ENCODE assay signal across 8 mouse cellular contexts in the genomic region with DNA sequence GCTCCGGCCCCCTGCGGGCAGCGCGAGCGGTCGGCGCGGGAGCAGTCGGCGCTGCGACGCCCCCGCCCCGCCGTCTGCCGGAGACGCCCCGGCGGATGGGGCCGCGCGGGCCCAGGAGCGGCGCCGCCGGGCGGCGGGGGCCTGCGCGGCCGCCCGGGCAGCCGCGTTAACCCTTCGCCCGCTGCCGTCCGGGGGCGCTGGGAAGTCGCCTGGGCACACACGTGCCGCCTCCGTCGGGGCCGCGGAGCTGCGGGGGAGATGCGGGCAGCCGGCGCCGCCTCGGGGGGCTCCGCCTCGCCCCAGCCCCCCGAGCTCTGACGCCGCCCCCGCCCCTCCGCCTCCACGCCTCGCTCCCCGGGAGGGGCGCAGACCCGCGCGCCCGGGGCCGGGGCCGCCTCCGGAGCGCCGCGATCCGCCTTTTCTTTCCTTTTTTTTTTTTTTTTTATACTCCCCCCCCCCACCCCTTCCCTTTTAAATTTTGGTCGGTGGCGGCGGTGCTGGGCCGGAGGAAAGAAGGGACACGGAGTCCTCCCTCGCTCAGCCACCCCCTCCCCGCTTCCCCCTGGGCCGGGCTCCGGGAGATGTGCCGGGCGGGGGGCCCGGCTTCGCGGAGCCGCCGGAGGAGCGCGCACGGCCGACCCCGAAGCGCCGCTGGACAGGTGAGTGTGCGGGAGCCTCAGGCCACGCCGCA. TPM values are rescaled to one million over a fixed set of nuclear protein-coding genes. Genes with fewer than 3 reads are reported as not detected.
DNase-seq lines count a peak whose midpoint lies in the region; ATAC-seq and TF ChIP-seq lines count a peak whose summit lies in the region.

No protein-coding gene starts in this region.

- no peak for TF ChIP-seq EP300 in heart, postnatal 0 days (IDR thresholded peaks at IDR 0.05; ENCODE audit: low read depth)
- TF ChIP-seq EP300 in liver, embryonic 14.5 days (IDR thresholded peaks at IDR 0.05; ENCODE audit: low read depth), result no peak

- H3K4me1 ChIP-seq in cerebellum, adult 2 months (ENCODE audit: control insufficient read depth, insufficient read depth, low read length), result peaks cover 47% of the 10 kb centered on the region
- peaks cover 17% of the 10 kb centered on the region for H3K4me1 ChIP-seq in heart, postnatal 0 days (ENCODE audit: control insufficient read depth, insufficient read depth)
- peaks cover 0 to 16% of the 10 kb centered on the region in 2 experiments; a peak in 2 of 4 replicates for H3K4me1 ChIP-seq in liver, embryonic 14.5 days (replicated peaks; ENCODE audit: control insufficient read depth in 2 of 2, insufficient read depth in 2 of 2, low read length in 1 of 2)

- H3K9me3 ChIP-seq in heart, postnatal 0 days (replicated peaks; ENCODE audit: control insufficient read depth, low read length), result no peaks in the 10 kb centered on the region
- no peaks in the 10 kb centered on the region for H3K9me3 ChIP-seq in liver, embryonic 14.5 days (ENCODE audit: control insufficient read depth, low read length)

- peak overlapping the region; percentile 92 for H3K27ac ChIP-seq in cerebellum, adult 2 months (ENCODE audit: insufficient read depth, low read length)
- H3K27ac ChIP-seq in heart, postnatal 0 days (ENCODE audit: low read depth), result peak overlapping the region; percentile 90
- no peak overlapping the region for H3K27ac ChIP-seq in liver, embryonic 14.5 days

- no peaks in the 10 kb centered on the region for H3K36me3 ChIP-seq in heart, postnatal 0 days (replicated peaks; ENCODE audit: control insufficient read depth, insufficient read depth, low read length)
- H3K36me3 ChIP-seq in liver, embryonic 14.5 days (replicated peaks; ENCODE audit: control insufficient read depth, insufficient read depth, low read depth), result no peaks in the 10 kb centered on the region

- peak; percentile 6 for ATAC-seq in heart, postnatal 0 days (ENCODE audit: insufficient read depth, low read depth)
- ATAC-seq in liver, embryonic 14.5 days (ENCODE audit: insufficient read depth), result peak; percentile 19; the same call in 1 of the 2 replicates

- H3K4me3 ChIP-seq in cerebellum, adult 2 months (replicated peaks; ENCODE audit: insufficient read depth, low read depth, low read length), result peak overlapping the region; percentile 75
- peak overlapping the region; percentile 89 for H3K4me3 ChIP-seq in heart, postnatal 0 days (ENCODE audit: low read depth, low read length)
- peak overlapping the region; percentile 65 to 66 for H3K4me3 ChIP-seq in liver, embryonic 14.5 days (ENCODE audit: insufficient read depth in 1 of 2, low read depth in 2 of 2, low read length in 2 of 2)

- H3K4me2 ChIP-seq in heart, postnatal 0 days (ENCODE audit: low read depth, low read length), result peak overlapping the region; percentile 100
- peak overlapping the region; percentile 77 for H3K4me2 ChIP-seq in liver, embryonic 14.5 days (ENCODE audit: low read depth)

- H3K27me3 ChIP-seq in cerebellum, adult 2 months (ENCODE audit: control insufficient read depth, insufficient read depth, low read length), result no peaks in the 10 kb centered on the region
- peaks cover 6% of the 10 kb centered on the region; the same call in 1 of the 2 replicates for H3K27me3 ChIP-seq in heart, postnatal 0 days (ENCODE audit: control insufficient read depth, insufficient read depth, low read length)
- peaks cover 33% of the 10 kb centered on the region for H3K27me3 ChIP-seq in liver, embryonic 14.5 days (ENCODE audit: control insufficient read depth, insufficient read depth, low read length)

- no peak for DNase-seq in cerebellum, adult 2 months
- DNase-seq in cerebellum, adult 11-12 months, result no peak
- DNase-seq in right cerebral cortex, postnatal 10 days (ENCODE audit: low spot score in 2 of 2), result peak; percentile 72 to 77
- DNase-seq in right cerebral cortex, adult 18-20 months, result no peak
- no peak for DNase-seq in heart, postnatal 0 days (ENCODE audit: low spot score)
- DNase-seq in liver, embryonic 14.5 days (ENCODE audit: low read depth in 3 of 3, low spot score in 3 of 3), result no peak
- DNase-seq in thymus, postnatal 14 days, result peak; percentile 57
- DNase-seq in cerebellum, adult 9-11 months, result no peak

- no peak for TF ChIP-seq CTCF in cerebellum, adult 2 months (IDR thresholded peaks at IDR 0.05; ENCODE audit: borderline replicate concordance, insufficient read depth, low read depth, low read length)
- TF ChIP-seq CTCF in heart, postnatal 0 days (IDR thresholded peaks at IDR 0.05; ENCODE audit: low read depth), result no peak
- no peak for TF ChIP-seq CTCF in liver, embryonic 14.5 days (IDR thresholded peaks at IDR 0.05; ENCODE audit: low read depth)

- peak overlapping the region; percentile 76 for H3K9ac ChIP-seq in heart, postnatal 0 days (replicated peaks; ENCODE audit: low read depth, low read length)
- peak overlapping the region; percentile 57 for H3K9ac ChIP-seq in liver, embryonic 14.5 days (replicated peaks)

- TF ChIP-seq POLR2A in cerebellum, adult 2 months (IDR thresholded peaks at IDR 0.05; ENCODE audit: borderline replicate concordance, insufficient read depth, low read length), result no peak

- whole genome bisulfite sequencing in cerebellum, adult 2 months, result under 1% methylated on average over 81 of the region's 100 CpGs
- 2% methylated on average over 30 of the region's 100 CpGs for WGBS in heart, postnatal 0 days
- WGBS in liver, embryonic 14.5 days (ENCODE audit: insufficient replicate concordance), result under 1% methylated on average over 60 of the region's 100 CpGs

RNA-seq across cellular contexts. Expression of a gene that starts 0.5 kb away (rescaled TPM):
- polyA plus RNA-seq in cerebellum, adult 2 months (2012; rRNA removed), result 164 and 184 TPM in 2 replicates
- 28.7 and 58.4 TPM in 2 replicates for total RNA-seq in heart, postnatal 0 days (2014; rRNA removed; ENCODE audit: low replicate concordance)
- polyA plus RNA-seq in heart, postnatal 0 days (2015; fragmentation: Nextera tagmentation; extraction: Ambion mirVana), result 3.8 and 4.4 TPM in 2 replicates
- polyA plus RNA-seq in liver, embryonic 14.5 days (2012; rRNA removed), result 4.5 and 6.1 TPM in 2 replicates
- polyA plus RNA-seq in liver, embryonic 14.5 days (2014; fragmentation: Nextera tagmentation; extraction: Ambion mirVana), result 1.2 and 1.7 TPM in 2 replicates

RNA-seq across cellular contexts. Expression of a gene that starts 54.6 kb away (rescaled TPM):
- polyA plus RNA-seq in cerebellum, adult 2 months (2012; rRNA removed), result 0.56 and 0.74 TPM in 2 replicates
- 0.08 and 1.3 TPM in 2 replicates for total RNA-seq in heart, postnatal 0 days (2014; rRNA removed; ENCODE audit: low replicate concordance)
- polyA plus RNA-seq in heart, postnatal 0 days (2015; fragmentation: Nextera tagmentation; extraction: Ambion mirVana), result 0.41 and 0.42 TPM in 2 replicates
- 0.30 and 0.31 TPM in 2 replicates for polyA plus RNA-seq in liver, embryonic 14.5 days (2012; rRNA removed)
- polyA plus RNA-seq in liver, embryonic 14.5 days (2014; fragmentation: Nextera tagmentation; extraction: Ambion mirVana), result 0.09 and 0.30 TPM in 2 replicates

RNA-seq across cellular contexts. Expression of a gene that starts 54.9 kb away (rescaled TPM):
- 2.0 and 2.5 TPM in 2 replicates for polyA plus RNA-seq in cerebellum, adult 2 months (2012; rRNA removed)
- total RNA-seq in heart, postnatal 0 days (2014; rRNA removed; ENCODE audit: low replicate concordance), result 109 and 155 TPM in 2 replicates
- 19.2 and 21.5 TPM in 2 replicates for polyA plus RNA-seq in heart, postnatal 0 days (2015; fragmentation: Nextera tagmentation; extraction: Ambion mirVana)
- 92.7 and 98.5 TPM in 2 replicates for polyA plus RNA-seq in liver, embryonic 14.5 days (2012; rRNA removed)
- polyA plus RNA-seq in liver, embryonic 14.5 days (2014; fragmentation: Nextera tagmentation; extraction: Ambion mirVana), result 130 and 138 TPM in 2 replicates

Comparison
In these comparisons a context has a peak if more than half of its experiments do, and no peak if none do; other contexts are left out.
1. DNase-seq: peak in right cerebral cortex, postnatal 10 days (2 of 2) and thymus, postnatal 14 days (single experiment); none in cerebellum, adult 2 months (0 of 2), cerebellum, adult 11-12 months (single experiment), right cerebral cortex, adult 18-20 months (single experiment), heart, postnatal 0 days (single experiment), liver, embryonic 14.5 days (0 of 3) and cerebellum, adult 9-11 months (single experiment).
2. RNA of a gene that starts 0.5 kb away (polyA plus RNA-seq): 164 to 184 TPM in cerebellum, adult 2 months; 1.2 to 6.1 TPM in liver, embryonic 14.5 days and 3.8 to 4.4 TPM in heart, postnatal 0 days; every median in the first group is over 10 times any median in the second.
3. Peak in every context shown above with its lines, with median percentiles within 50 percentile points of each other: H3K4me3 ChIP-seq.